Mouse (Mus musculus) CD4-positive naive resting alpha-beta T cell, adult 57 days (primary cell): ENCODE data around the gene Lpcat3. TPM values are rescaled to one million over a fixed set of nuclear protein-coding genes. Genes with fewer than 3 reads are reported as not detected.

Source experiments
- total RNA-seq: library from RNA; stranded (reverse); gene quantifications from one replicate; pipeline ENCODE4 v1.2.4, GENCODE M21; 2023

Gene Lpcat3
- total RNA-seq, result 82.6 TPM

DNA sequence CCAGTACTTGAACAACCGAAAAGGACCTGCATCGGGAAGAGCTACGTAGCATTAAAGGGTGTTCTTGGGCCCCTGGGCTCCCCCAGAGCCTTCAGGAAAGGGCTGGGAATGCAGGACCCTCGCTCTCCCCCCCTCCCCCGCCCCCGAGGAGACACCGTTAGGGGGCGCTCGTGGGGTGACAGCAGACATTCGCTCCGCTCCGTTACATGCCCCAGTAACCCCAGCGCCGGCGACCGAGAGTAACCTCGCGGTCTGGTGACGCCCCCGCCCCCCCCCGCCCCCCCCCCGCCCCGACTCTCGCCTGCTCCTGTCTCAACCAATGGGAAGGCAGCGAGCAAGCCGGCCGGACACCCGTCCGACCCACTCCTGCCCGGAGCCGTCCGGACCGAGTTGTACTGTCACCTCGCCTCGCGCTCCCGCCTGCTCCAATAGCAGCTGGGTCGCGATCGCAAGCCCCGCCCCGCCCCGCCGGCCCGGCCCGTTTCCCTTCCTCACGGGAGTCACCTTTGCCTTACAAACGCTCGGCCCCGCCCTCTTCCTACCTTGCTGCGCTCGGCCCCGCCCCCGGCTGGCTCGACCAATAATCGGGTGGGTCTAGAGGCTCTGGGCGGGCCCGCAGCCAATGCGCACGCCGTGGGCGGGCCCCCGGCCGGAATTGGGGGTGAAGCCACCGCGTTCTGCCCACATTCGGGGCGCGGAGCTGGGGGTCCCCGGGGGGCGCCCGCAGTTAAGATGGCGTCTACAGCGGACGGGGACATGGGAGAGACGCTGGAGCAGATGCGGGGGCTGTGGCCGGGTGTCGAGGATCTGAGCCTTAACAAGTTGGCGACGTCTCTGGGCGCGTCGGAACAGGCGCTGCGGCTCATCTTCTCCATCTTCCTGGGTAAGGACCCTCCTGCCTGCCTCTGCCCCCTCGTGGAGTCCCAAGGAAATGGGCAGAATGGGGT is at the start of gene Lpcat3:
TSS of gene Lpcat3 (plus strand) at position 551 of the 947 bp plus-strand sequence.

GRCm38 (mm10) chr6:124635985-124636384 is 26.8 kb upstream of the Lpcat3 start, which contains the start of gene C1s2:
Gene C1s2 (minus strand): TSS chr6:124636085.

DNA sequence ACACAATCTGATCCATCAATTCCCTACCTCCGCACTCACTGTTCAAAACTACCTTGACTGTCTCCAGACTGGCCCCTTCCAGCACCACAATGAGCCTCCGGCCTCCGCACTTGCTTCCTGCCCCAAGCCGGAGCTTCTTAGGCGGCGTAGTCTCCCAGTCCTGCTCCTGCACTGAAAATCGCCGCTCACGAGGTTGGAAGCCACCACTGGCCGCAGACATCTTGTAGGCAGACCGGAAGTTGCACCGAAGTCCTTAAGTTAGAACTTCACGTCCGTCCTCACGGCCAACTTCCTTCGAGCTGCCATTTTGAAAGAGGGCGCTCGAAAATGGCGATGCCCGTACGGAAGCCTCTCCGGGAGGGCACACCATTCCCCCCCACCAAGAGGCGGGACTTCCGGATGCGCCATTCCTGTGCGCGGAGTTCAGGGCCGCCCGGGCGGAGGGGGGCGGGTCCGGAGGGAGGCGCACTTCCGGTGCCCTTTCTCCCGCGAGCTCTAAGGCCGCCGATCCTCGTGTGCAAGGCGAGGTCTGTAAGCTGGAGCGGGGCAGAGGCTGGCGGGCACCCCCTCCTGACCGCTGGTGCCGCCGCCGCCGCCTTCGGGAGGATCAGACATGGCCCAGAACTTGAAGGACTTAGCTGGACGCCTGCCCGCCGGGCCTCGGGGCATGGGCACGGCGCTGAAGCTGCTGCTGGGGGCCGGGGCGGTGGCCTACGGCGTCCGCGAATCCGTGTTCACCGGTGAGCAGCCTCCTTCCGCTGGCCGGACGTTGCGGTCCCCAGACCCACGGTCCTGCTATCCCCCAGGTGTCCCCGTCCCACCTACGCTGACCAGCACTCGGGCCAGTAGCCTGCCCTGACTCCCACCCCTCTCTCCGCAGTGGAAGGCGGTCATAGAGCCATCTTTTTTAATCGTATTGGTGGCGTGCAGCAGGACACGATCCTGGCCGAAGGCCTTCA is 49.3 kb downstream of the Lpcat3 start, which contains the start of the genes Emg1 and Phb2:
TSS of gene Emg1 (minus strand) at position 355 of the 959 bp plus-strand sequence.
TSS of gene Phb2 (plus strand) at position 513 of the 959 bp plus-strand sequence.

GRCm38 (mm10) chr6:124738511-124739023 is 75.7 kb downstream of the Lpcat3 start, which contains the start of gene Ptpn6:
Gene Ptpn6 (minus strand): TSS chr6:124738714.

DNA sequence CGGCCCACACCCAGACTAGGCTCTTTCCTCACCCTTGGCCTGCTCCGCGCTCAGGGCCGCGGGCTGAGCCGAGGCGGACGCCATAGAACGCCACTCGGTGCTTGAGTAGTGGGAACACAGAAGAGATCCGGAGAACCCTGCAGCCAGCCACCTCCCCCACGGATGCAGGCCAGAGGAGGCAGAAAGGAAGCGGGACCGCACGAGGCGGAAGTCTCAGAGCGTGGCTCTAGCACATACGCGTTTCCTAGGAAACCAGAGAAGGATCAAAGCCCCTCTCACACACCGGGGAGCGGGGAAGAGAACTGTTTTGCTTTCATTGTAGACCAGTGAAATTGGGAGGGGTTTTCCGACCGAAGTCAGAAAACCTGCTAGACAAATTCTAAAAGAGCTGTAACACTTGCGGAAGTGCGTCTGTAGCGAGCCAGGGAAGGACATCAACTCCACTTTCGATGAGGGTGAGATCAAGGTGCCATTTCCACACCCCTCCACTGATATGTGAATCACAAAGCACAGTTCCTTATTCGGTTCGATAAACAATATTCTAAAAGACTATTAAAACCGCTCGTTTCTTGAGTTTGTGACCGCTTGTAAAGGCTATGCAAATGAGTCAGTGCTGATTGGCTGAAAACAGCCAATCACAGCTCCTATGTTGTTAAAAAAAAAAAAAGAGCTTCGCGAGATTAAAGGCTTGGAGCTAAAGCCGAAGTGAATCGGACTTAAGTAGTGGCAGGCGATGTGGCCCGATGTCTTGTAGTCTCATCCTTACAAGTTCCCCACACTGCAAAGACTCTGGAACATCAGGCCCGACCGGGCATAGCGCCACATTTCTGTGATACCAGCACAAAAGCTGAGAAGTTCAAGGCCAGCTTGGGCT is 78.3 kb downstream of the Lpcat3 start, which contains the start of gene Grcc10:
TSS of gene Grcc10 (minus strand) at position 487 of the 874 bp plus-strand sequence.

Other genes with a start within 250 kb of the Lpcat3 start
- gene Pex5, start 248.0 kb upstream of the Lpcat3 start, total RNA-seq, result 83.9 TPM
- 121 TPM for gene Clstn3, start 198.2 kb upstream of the Lpcat3 start, total RNA-seq
- 0.24 TPM for gene C1rl, start 169.9 kb upstream of the Lpcat3 start, total RNA-seq
- gene C1ra, start 150.6 kb upstream of the Lpcat3 start, total RNA-seq, result 2.0 TPM
- 2.8 TPM for gene C1s1, start 120.7 kb upstream of the Lpcat3 start, total RNA-seq
- gene C1rb, start 92.7 kb upstream of the Lpcat3 start, total RNA-seq, result not detected
- 0.21 TPM for gene C1s2, start 26.9 kb upstream of the Lpcat3 start, total RNA-seq
- gene Emg1, start 49.2 kb downstream of the Lpcat3 start, total RNA-seq, result 168 TPM
- gene Phb2, start 49.3 kb downstream of the Lpcat3 start, total RNA-seq, result 186 TPM
- 178 TPM for gene Ptpn6, start 75.7 kb downstream of the Lpcat3 start, total RNA-seq
- gene Grcc10, start 78.3 kb downstream of the Lpcat3 start, total RNA-seq, result 265 TPM
- gene Gm45234, start 93.0 kb downstream of the Lpcat3 start, total RNA-seq, result 1.5 TPM
- 188 TPM for gene Atn1, start 93.5 kb downstream of the Lpcat3 start, total RNA-seq
- 2.7 TPM for gene Eno2, start 106.6 kb downstream of the Lpcat3 start, total RNA-seq
- gene Lrrc23, start 116.7 kb downstream of the Lpcat3 start, total RNA-seq, result 10.8 TPM
- 3.6 TPM for gene Spsb2, start 145.6 kb downstream of the Lpcat3 start, total RNA-seq
- 31.2 TPM for gene Tpi1, start 151.3 kb downstream of the Lpcat3 start, total RNA-seq
- gene Usp5, start 166.5 kb downstream of the Lpcat3 start, total RNA-seq, result 58.0 TPM
- 1.8 TPM for gene Cdca3, start 166.5 kb downstream of the Lpcat3 start, total RNA-seq
- not detected for gene Gnb3, start 177.2 kb downstream of the Lpcat3 start, total RNA-seq
- gene P3h3, start 194.7 kb downstream of the Lpcat3 start, total RNA-seq, result 1.0 TPM
- gene Gpr162, start 201.0 kb downstream of the Lpcat3 start, total RNA-seq, result 2.3 TPM
- 458 TPM for gene Cd4, start 225.2 kb downstream of the Lpcat3 start, total RNA-seq
- gene Lag3, start 248.7 kb downstream of the Lpcat3 start, total RNA-seq, result 1.6 TPM